Mouse (Mus musculus) adrenal gland, postnatal 10 days (tissue): ENCODE measurements around the gene Bcl11b. TPM values are rescaled to one million over a fixed set of nuclear protein-coding genes. Genes with fewer than 3 reads are reported as not detected.

Source experiments
- DNase-seq: peaks from one replicate; pipeline ENCODE4 v3.0.0; 2021; ENCODE audit warnings: mixed read lengths
- total RNA-seq, 2 experiments: library from RNA; stranded (reverse); gene quantifications; 2 replicates each; pipeline ENCODE4 v1.2.3; 2021

Gene Bcl11b
- total RNA-seq, 2 experiments from 2014 or later = 1.7 to 1.9 TPM

- no peak for DNase-seq
Observed at GRCm38 (mm10) chr12:107931476-107931875, 71.9 kb downstream of the Bcl11b start.

GRCm38 (mm10) chr12:107930611-107931350, 72.6 kb downstream of the Bcl11b start:
- DNase-seq = peak; percentile 78

GRCm38 (mm10) chr12:107928905-107929304, 74.5 kb downstream of the Bcl11b start:
- no peak for DNase-seq

- no peak for DNase-seq
Observed at GRCm38 (mm10) chr12:107928464-107928901, 74.9 kb downstream of the Bcl11b start.

- DNase-seq = no peak
Observed at GRCm38 (mm10) chr12:107927961-107928431, 75.4 kb downstream of the Bcl11b start.

GRCm38 (mm10) chr12:107926074-107926855, 77.1 kb downstream of the Bcl11b start:
- DNase-seq = no peak

- DNase-seq = no peak
Observed at GRCm38 (mm10) chr12:107924696-107925095, 78.7 kb downstream of the Bcl11b start.

- DNase-seq = no peak
Observed at GRCm38 (mm10) chr12:107923963-107924362, 79.4 kb downstream of the Bcl11b start.

GRCm38 (mm10) chr12:107922180-107922579, 81.2 kb downstream of the Bcl11b start:
- no peak for DNase-seq

GRCm38 (mm10) chr12:107921566-107921965, 81.8 kb downstream of the Bcl11b start:
- no peak for DNase-seq

- DNase-seq = no peak
Observed at GRCm38 (mm10) chr12:107921154-107921553, 82.2 kb downstream of the Bcl11b start.

GRCm38 (mm10) chr12:107920716-107921115, 82.7 kb downstream of the Bcl11b start:
- no peak for DNase-seq

GRCm38 (mm10) chr12:107920076-107920475, 83.3 kb downstream of the Bcl11b start:
- no peak for DNase-seq

- DNase-seq = no peak
Observed at GRCm38 (mm10) chr12:107918779-107919178, 84.6 kb downstream of the Bcl11b start.

- DNase-seq = no peak
Observed at GRCm38 (mm10) chr12:107916008-107916407, 87.4 kb downstream of the Bcl11b start.

- no peak for DNase-seq
Observed at GRCm38 (mm10) chr12:107915396-107915795, 88.0 kb downstream of the Bcl11b start.

GRCm38 (mm10) chr12:107908826-107909225, 94.6 kb downstream of the Bcl11b start:
- no peak for DNase-seq

- no peak for DNase-seq
Observed at GRCm38 (mm10) chr12:107905333-107905732, 98.1 kb downstream of the Bcl11b start.

GRCm38 (mm10) chr12:107904457-107904856, 98.9 kb downstream of the Bcl11b start:
- DNase-seq = no peak

- DNase-seq = no peak
Observed at GRCm38 (mm10) chr12:107903949-107904348, 99.5 kb downstream of the Bcl11b start.

GRCm38 (mm10) chr12:107891449-107891848, 112.0 kb downstream of the Bcl11b start:
- no peak for DNase-seq

GRCm38 (mm10) chr12:107890326-107890725, 113.1 kb downstream of the Bcl11b start:
- no peak for DNase-seq

GRCm38 (mm10) chr12:107889841-107890240, 113.6 kb downstream of the Bcl11b start:
- DNase-seq = no peak
